In the genomic region with DNA sequence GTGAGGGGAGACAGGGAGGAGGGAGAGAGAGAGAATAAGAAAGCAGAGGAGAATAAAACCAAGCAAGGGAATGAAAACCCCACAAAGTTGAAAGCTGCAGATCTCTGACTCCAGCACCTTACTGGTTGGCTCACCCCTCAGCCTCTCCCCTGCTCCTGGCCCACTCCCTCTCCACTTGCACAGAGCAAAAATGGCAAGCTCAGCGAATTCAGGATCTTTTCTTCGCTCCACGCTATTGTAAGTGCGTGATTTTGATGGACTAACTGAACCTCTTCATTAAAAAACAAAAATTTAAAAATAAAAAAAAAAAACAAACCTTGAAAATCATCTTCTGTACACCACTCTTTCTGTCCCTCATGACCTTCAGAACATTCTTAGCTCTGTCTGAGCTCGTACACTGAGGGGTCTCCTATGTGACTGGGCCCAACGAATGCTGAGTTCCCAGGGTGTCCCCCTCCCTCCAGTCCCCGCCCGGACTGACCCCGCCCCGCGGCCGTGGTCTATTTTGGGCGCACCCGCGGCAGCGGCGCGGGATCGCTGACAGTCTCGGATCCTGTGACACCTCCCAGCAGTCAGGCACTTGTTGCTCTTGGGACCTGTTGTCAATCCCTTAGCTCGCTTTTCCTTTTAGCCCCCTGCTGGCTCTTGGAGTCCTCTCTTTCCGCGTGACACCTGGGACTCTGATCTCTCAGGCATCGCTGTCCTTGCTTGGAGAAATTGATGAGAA, we compare ENCODE assay signal across 8 mouse cellular contexts. TPM values are rescaled to one million over a fixed set of nuclear protein-coding genes. Genes with fewer than 3 reads are reported as not detected.
DNase-seq lines count a peak whose midpoint lies in the region; ATAC-seq and TF ChIP-seq lines count a peak whose summit lies in the region.

A gene (plus strand): TSS at position 543 of the 727 bp plus-strand sequence.

- TF ChIP-seq CTCF in kidney, postnatal 0 days (IDR thresholded peaks at IDR 0.05; ENCODE audit: low read depth), result peak; percentile 57

- peaks cover 16% of the 10 kb centered on the region for H3K27me3 ChIP-seq in embryonic facial prominence, embryonic 14.5 days (replicated peaks; ENCODE audit: control insufficient read depth, insufficient read depth, low read length)
- 0 out of 2 replicates have a peak, but pooled peaks cover 2% of the 10 kb centered on the region for H3K27me3 ChIP-seq in heart, embryonic 15.5 days
- no peaks in the 10 kb centered on the region for H3K27me3 ChIP-seq in kidney, postnatal 0 days (ENCODE audit: insufficient read depth, low read length)
- H3K27me3 ChIP-seq in stomach, embryonic 14.5 days (ENCODE audit: control insufficient read depth, insufficient read depth, low read length), result 0 out of 2 replicates have a peak, but pooled peaks cover 6% of the 10 kb centered on the region

- H3K4me1 ChIP-seq in embryonic facial prominence, embryonic 14.5 days (ENCODE audit: control insufficient read depth, insufficient read depth, low read length), result peaks cover 3% of the 10 kb centered on the region; the same call in 1 of the 2 replicates
- peaks cover 22% of the 10 kb centered on the region for H3K4me1 ChIP-seq in heart, embryonic 15.5 days (replicated peaks)
- H3K4me1 ChIP-seq in kidney, postnatal 0 days (replicated peaks; ENCODE audit: insufficient read depth, low read length), result peaks cover 14% of the 10 kb centered on the region
- no peaks in the 10 kb centered on the region for H3K4me1 ChIP-seq in stomach, embryonic 14.5 days (ENCODE audit: control insufficient read depth, insufficient read depth, low read length)

- H3K9me3 ChIP-seq in embryonic facial prominence, embryonic 14.5 days (ENCODE audit: control insufficient read depth, low read length), result no peaks in the 10 kb centered on the region
- H3K9me3 ChIP-seq in heart, embryonic 15.5 days (replicated peaks), result no peaks in the 10 kb centered on the region
- H3K9me3 ChIP-seq in kidney, postnatal 0 days (replicated peaks; ENCODE audit: low read length), result no peaks in the 10 kb centered on the region
- H3K9me3 ChIP-seq in stomach, embryonic 14.5 days (ENCODE audit: control insufficient read depth, low read depth, low read length), result no peaks in the 10 kb centered on the region

- intact Hi-C loops in left cerebral cortex, postnatal 25 days (cut with DNase I), result no loop called here

- 0 out of 2 replicates have a peak, but pooled peaks have one; percentile 71 for ATAC-seq in embryonic facial prominence, embryonic 14.5 days (ENCODE audit: low read depth)
- peak; percentile 94 for ATAC-seq in heart, embryonic 15.5 days (replicated peaks; ENCODE audit: insufficient number of reproducible peaks, insufficient read depth, low FRiP score, low read depth)
- peak; percentile 74; the same call in 1 of the 2 replicates for ATAC-seq in kidney, postnatal 0 days (replicated peaks; ENCODE audit: low FRiP score, low read depth)
- ATAC-seq in stomach, embryonic 14.5 days (ENCODE audit: insufficient number of reproducible peaks, insufficient read depth, low FRiP score, low read depth), result no peak; the same call in 1 of the 2 replicates

- peak within 1 kb of the TSS; percentile 47 for H3K4me3 ChIP-seq in embryonic facial prominence, embryonic 14.5 days (ENCODE audit: low read depth, low read length)
- H3K4me3 ChIP-seq in heart, embryonic 15.5 days, result peak within 1 kb of the TSS; percentile 70
- H3K4me3 ChIP-seq in kidney, postnatal 0 days (replicated peaks; ENCODE audit: low read depth, low read length), result peak within 1 kb of the TSS; percentile 47
- peak within 1 kb of the TSS; percentile 42 for H3K4me3 ChIP-seq in stomach, embryonic 14.5 days (ENCODE audit: low read depth, low read length)

- peak within 1 kb of the TSS; percentile 96 for H3K4me2 ChIP-seq in embryonic facial prominence, embryonic 14.5 days (ENCODE audit: low read depth, low read length)
- H3K4me2 ChIP-seq in heart, embryonic 15.5 days, result peak within 1 kb of the TSS; percentile 85
- H3K4me2 ChIP-seq in kidney, postnatal 0 days (ENCODE audit: low read length), result peak within 1 kb of the TSS; percentile 84
- peak within 1 kb of the TSS; percentile 88 for H3K4me2 ChIP-seq in stomach, embryonic 14.5 days (replicated peaks; ENCODE audit: low read depth, low read length)

- no peak within 1 kb of the TSS for H3K27ac ChIP-seq in embryonic facial prominence, embryonic 14.5 days (replicated peaks; ENCODE audit: low read depth, low read length)
- peak within 1 kb of the TSS; percentile 93 for H3K27ac ChIP-seq in heart, embryonic 15.5 days
- peak within 1 kb of the TSS; percentile 36; the same call in 1 of the 2 replicates for H3K27ac ChIP-seq in kidney, postnatal 0 days
- H3K27ac ChIP-seq in stomach, embryonic 14.5 days (ENCODE audit: low read length), result no peak within 1 kb of the TSS

- peak within 1 kb of the TSS; percentile 60 for H3K9ac ChIP-seq in embryonic facial prominence, embryonic 14.5 days (ENCODE audit: low read depth, low read length)
- peak within 1 kb of the TSS; percentile 66 for H3K9ac ChIP-seq in heart, embryonic 15.5 days
- peak within 1 kb of the TSS; percentile 60 for H3K9ac ChIP-seq in kidney, postnatal 0 days (ENCODE audit: low read depth, low read length)
- 0 out of 2 replicates have a peak within 1 kb of the TSS, but pooled peaks have one; percentile 14 for H3K9ac ChIP-seq in stomach, embryonic 14.5 days (replicated peaks; ENCODE audit: low read depth, low read length)

- no peaks in the 10 kb centered on the region for H3K36me3 ChIP-seq in embryonic facial prominence, embryonic 14.5 days (ENCODE audit: control insufficient read depth, insufficient read depth, low read length)
- no peaks in the 10 kb centered on the region for H3K36me3 ChIP-seq in heart, embryonic 15.5 days
- no peaks in the 10 kb centered on the region for H3K36me3 ChIP-seq in kidney, postnatal 0 days (ENCODE audit: insufficient read depth, low read length)
- no peaks in the 10 kb centered on the region for H3K36me3 ChIP-seq in stomach, embryonic 14.5 days (ENCODE audit: control insufficient read depth, insufficient read depth, low read length)

- peak; percentile 41 for DNase-seq in urinary bladder, adult 2 months (ENCODE audit: low spot score)
- no peak for DNase-seq in urinary bladder, postnatal 25 days (ENCODE audit: low spot score)
- peak; percentile 51 for DNase-seq in embryonic facial prominence, embryonic 14.5 days (ENCODE audit: low spot score)
- peak; percentile 71 for DNase-seq in kidney, postnatal 0 days (ENCODE audit: low spot score)
- peak; percentile 85 for DNase-seq in lung, postnatal 36 days
- DNase-seq in left cerebral cortex, postnatal 25 days (ENCODE audit: low spot score in 2 of 2), result no peak

- WGBS in embryonic facial prominence, embryonic 14.5 days, result 4% methylated on average over 24 of the region's 24 CpGs
- 4% methylated on average over 24 of the region's 24 CpGs for WGBS in heart, embryonic 15.5 days
- WGBS in kidney, postnatal 0 days, result 3% methylated on average over 24 of the region's 24 CpGs
- 3% methylated on average over 24 of the region's 24 CpGs for WGBS in stomach, embryonic 14.5 days

RNA-seq across cellular contexts. Expression of the gene that starts here (rescaled TPM):
- 5.9 and 7.8 TPM in 2 replicates for polyA plus RNA-seq in urinary bladder, adult 2 months (2012; rRNA removed)
- 0.57 and 0.59 TPM in 2 replicates for polyA plus RNA-seq in embryonic facial prominence, embryonic 14.5 days (2014; fragmentation: Nextera tagmentation; extraction: Ambion mirVana)
- polyA plus RNA-seq in heart, embryonic 15.5 days (2015; fragmentation: Nextera tagmentation; extraction: Ambion mirVana), result 12.4 and 12.5 TPM in 2 replicates
- 9.8 and 10.4 TPM in 2 replicates for polyA plus RNA-seq in kidney, postnatal 0 days (2015; fragmentation: Nextera tagmentation; extraction: Ambion mirVana)
- polyA plus RNA-seq in stomach, embryonic 14.5 days (2014; fragmentation: Nextera tagmentation; extraction: Ambion mirVana), result 0.59 and 1.4 TPM in 2 replicates
- total RNA-seq in left cerebral cortex, postnatal 25 days (2021), result 1 to 10 TPM; 3.4 to 4.1 TPM

Comparison
In these comparisons a context has a peak if more than half of its experiments do, and no peak if none do; other contexts are left out.
1. DNase-seq: peak in urinary bladder, adult 2 months (single experiment), kidney, postnatal 0 days (single experiment) and lung, postnatal 36 days (single experiment); none in urinary bladder, postnatal 25 days (single experiment) and left cerebral cortex, postnatal 25 days (0 of 2).
2. Peak in DNase-seq, ATAC-seq, H3K4me3 ChIP-seq, H3K9ac ChIP-seq and H3K4me2 ChIP-seq in embryonic facial prominence, embryonic 14.5 days; RNA of the gene not detected or under 1 TPM.
3. H3K27ac ChIP-seq: peak in heart, embryonic 15.5 days (single experiment) and kidney, postnatal 0 days (single experiment); none in embryonic facial prominence, embryonic 14.5 days (single experiment) and stomach, embryonic 14.5 days (single experiment).
4. H3K9ac ChIP-seq: peak in every context shown above with its lines; median percentile 66 in heart, embryonic 15.5 days; 60 in embryonic facial prominence, embryonic 14.5 days; 60 in kidney, postnatal 0 days; 14 in stomach, embryonic 14.5 days.
5. Peak in every context shown above with its lines, with median percentiles within 50 percentile points of each other: H3K4me2 ChIP-seq and H3K4me3 ChIP-seq.